Mouse (Mus musculus) liver, postnatal 0 days (tissue): ENCODE results near the gene Eri3.

Experiments used
- CTCF ChIP-seq: sonication (generic); IDR thresholded peaks from 2 replicates; pipeline ENCODE4 v1.5.1; 2016; ENCODE audit warnings: antibody characterized with exemption, low read depth
- EP300 ChIP-seq: IDR thresholded peaks from 2 replicates; pipeline ENCODE4 v1.6.1; 2016; ENCODE audit warnings: antibody characterized with exemption, low read depth, mild to moderate bottlenecking

- no peak for TF ChIP-seq CTCF
- no peak for TF ChIP-seq EP300
Observed at GRCm38 (mm10) chr4:117605099-117605953, 55.2 kb downstream of the Eri3 start.
